Mouse (Mus musculus) left cerebral cortex, postnatal 4 days (tissue): ENCODE data around the gene Glycam1. TPM values are rescaled to one million over a fixed set of nuclear protein-coding genes. Genes with fewer than 3 reads are reported as not detected.
A peak's percentile ranks its signal among the peaks of the same experiment; 100 is the strongest.

ENCODE experiments used
- DNase-seq: peaks from one replicate; pipeline ENCODE4 v3.0.0-alpha.2; 2022
- intact Hi-C: fragments of 180-260 bp; cut with DNase I; formaldehyde crosslinking; loops from one replicate; pipeline ENCODE4 v1.15.1; 2025
- total RNA-seq, 2 experiments: library from RNA; stranded (reverse); gene quantifications; 2 replicates each; pipeline ENCODE4 v1.2.3; 2021

The Glycam1 gene
- total RNA-seq, 2 experiments from 2014 or later = not detected

- DNase-seq = peak; percentile 65
- intact Hi-C loops = no loop called here
These were observed 45.2 kb downstream of the Glycam1 start for GRCm38 (mm10) chr15:103519386-103520378.

DNA sequence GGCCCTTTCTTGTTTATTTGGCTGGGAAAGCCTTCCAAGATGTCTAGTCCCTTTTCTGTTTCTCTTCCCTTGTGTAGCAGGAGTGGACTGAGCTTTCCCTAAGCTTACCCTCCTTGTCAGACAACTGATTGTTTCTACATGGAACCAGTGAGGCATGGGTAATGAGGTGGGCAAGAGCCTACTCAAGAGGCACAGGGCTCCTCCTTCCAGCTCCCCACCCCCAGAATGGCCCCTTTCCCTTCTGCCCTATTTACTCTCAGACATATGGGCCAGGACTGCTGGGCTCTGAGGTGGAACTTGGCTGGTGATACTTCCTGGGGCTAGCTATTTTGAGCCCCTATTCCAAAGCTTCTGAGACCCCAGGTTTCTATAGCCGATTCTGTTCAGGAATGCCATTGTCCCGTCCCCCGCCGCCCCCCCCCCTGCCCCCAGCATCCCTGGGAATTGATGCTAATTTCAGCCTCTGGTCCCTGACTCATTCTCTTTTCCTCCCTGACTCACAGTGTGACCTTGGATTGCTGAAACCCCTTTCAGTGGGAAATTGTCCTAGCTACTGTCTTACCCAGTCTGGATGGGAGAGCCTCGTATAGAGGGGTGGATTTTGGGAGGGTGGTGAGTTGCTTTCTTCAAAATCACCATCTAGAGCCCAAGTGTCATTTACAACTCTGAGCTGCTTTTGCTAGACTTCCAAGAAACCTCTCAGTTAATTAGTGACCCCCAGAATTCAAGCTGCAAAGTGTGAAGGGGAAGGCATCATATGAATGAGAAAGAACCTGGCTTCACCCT, 46.1 kb downstream of the Glycam1 start:
- intact Hi-C loops = no loop called here
- peak; percentile 79 for DNase-seq

- no peak for DNase-seq
- intact Hi-C loops = no loop called here
These were observed 50.0 kb downstream of the Glycam1 start for GRCm38 (mm10) chr15:103514914-103515313.

DNA sequence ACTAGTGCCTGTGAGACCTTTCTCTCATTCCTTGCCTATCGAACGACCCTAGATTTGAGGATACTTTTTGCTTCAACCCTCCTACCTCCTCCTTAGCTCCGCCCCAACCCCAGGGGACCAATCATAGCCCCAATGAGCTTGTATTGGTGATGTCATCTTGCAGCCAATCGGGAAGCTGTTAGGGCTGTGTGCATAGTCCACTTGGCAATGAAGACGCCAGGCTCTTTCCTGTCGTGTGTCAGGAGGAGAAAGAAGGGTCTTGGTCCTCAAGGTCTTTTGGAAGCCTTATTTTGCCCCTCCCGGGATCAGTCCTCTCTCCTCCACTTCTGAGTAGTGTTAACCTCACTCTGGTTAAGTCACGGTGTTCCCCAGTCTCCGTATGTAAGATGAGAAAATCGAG, 50.8 kb downstream of the Glycam1 start:
- intact Hi-C loops = no loop called here
- peak; percentile 95 for DNase-seq

DNA sequence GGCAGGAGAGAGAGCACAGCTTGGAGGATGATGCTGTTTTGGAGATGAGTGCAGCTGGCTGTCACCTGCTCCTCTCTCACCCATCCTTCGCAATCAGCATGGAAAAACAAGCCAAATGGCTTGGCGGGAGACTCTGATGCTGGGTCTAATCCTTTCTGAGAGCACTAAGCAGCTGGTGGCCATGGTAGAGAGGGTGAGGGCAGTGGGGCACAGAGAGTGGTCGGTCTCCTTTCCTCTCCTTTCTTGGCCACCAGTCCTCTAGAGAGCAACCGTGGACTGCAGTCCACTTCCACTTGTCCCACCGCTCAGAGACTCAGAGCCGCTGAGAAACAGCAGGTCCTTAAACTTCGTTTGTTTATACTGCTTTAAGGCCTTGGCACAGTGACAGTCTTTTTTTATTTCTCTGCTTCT, 51.3 kb downstream of the Glycam1 start:
- intact Hi-C loops = no loop called here
- peak; percentile 69 for DNase-seq

Other genes with a start within 250 kb of the Glycam1 start
- gene Zfp385a, start 225.0 kb downstream of the Glycam1 start, total RNA-seq = 10 to 100 TPM; 47.8 to 52.7 TPM
- 1 to 10 TPM; 7.4 to 7.6 TPM for gene Itga5, start 198.3 kb downstream of the Glycam1 start, total RNA-seq
- gene Gtsf1, start 134.6 kb downstream of the Glycam1 start, total RNA-seq = not detected
- not detected for gene Gtsf2, start 116.6 kb downstream of the Glycam1 start, total RNA-seq
- 1 to 10 TPM; 3.3 to 4.4 TPM for gene Nckap1l, start 111.3 kb downstream of the Glycam1 start, total RNA-seq
- gene Pde1b, start 62.0 kb downstream of the Glycam1 start, total RNA-seq = 10 to 100 TPM; 52.8 to 58.1 TPM
- 100 to 1,000 TPM; 144 to 153 TPM for gene Ppp1r1a, start 27.1 kb downstream of the Glycam1 start, total RNA-seq
- not detected for gene Mucl1, start 190.4 kb upstream of the Glycam1 start, total RNA-seq